Mouse (Mus musculus) intestine, embryonic 14.5 days (tissue): Measurements from ENCODE around the gene Plscr1. TPM values are rescaled to one million over a fixed set of nuclear protein-coding genes. Genes with fewer than 3 reads are reported as not detected.

Source experiments
- ATAC-seq: fragments of 200-750 bp; cut with Nextera tagmentation; replicated peaks from 2 replicates; pipeline ENCODE4 v1.8.0; 2017; ENCODE audit warnings: low read depth, moderate number of reproducible peaks, moderate TSS enrichment, moderate library complexity; ENCODE audit not compliant: low FRiP score, low TSS enrichment
- DNase-seq: peaks from one replicate; pipeline ENCODE4 v3.0.0-alpha.2; 2018; ENCODE audit warnings: low spot score
- H3K27ac ChIP-seq: fragments of 300-500 bp; sonication (generic); 2 replicates; pipeline ENCODE4 v1.5.1; 2014; ENCODE audit warnings: low read depth, mild to moderate bottlenecking, control low read depth
- H3K27me3 ChIP-seq: fragments of 300-500 bp; sonication (generic); replicated peaks from 2 replicates; pipeline ENCODE4 v1.6.1; 2014; ENCODE audit warnings: low read length, control low read depth; ENCODE audit not compliant: control insufficient read depth, insufficient read depth
- H3K36me3 ChIP-seq: fragments of 300-500 bp; sonication (generic); 2 replicates; pipeline ENCODE4 v1.6.1; 2014; ENCODE audit warnings: low read length, control low read depth; ENCODE audit not compliant: control insufficient read depth, insufficient read depth
- H3K4me1 ChIP-seq: fragments of 300-500 bp; sonication (generic); replicated peaks from 2 replicates; pipeline ENCODE4 v1.6.1; 2014; ENCODE audit warnings: low read length, control low read depth, mixed read lengths; ENCODE audit not compliant: control insufficient read depth, insufficient read depth
- H3K4me2 ChIP-seq: fragments of 300-500 bp; sonication (generic); 2 replicates; pipeline ENCODE4 v1.6.1; 2014; ENCODE audit warnings: low read length
- H3K4me3 ChIP-seq: fragments of 300-500 bp; sonication (generic); 2 replicates; pipeline ENCODE4 v1.5.1; 2014; ENCODE audit warnings: low read depth, low read length, control low read depth, mixed read lengths
- H3K9ac ChIP-seq: fragments of 300-500 bp; sonication (generic); 2 replicates; pipeline ENCODE4 v1.6.1; 2014; ENCODE audit warnings: mild to moderate bottlenecking, low read length
- H3K9me3 ChIP-seq: fragments of 300-500 bp; sonication (generic); 2 replicates; pipeline ENCODE4 v1.6.1; 2016; ENCODE audit warnings: low read length, control low read depth; ENCODE audit not compliant: control insufficient read depth
- WGBS: fragments of 180-500 bp; shearing (Covaris S2); extraction: QIAGEN DNeasy Blood & Tissue Kit; methylation state at CpG from one replicate; pipeline ENCODE4 v1.1.7; 2014; 5-methylcytosine and 5-hydroxymethylcytosine counted together
- polyA plus RNA-seq: library from polyadenylated mRNA; unstranded; fragments of >200 nt; fragmentation: Nextera tagmentation; extraction: Ambion mirVana; gene quantifications from 2 replicates; pipeline ENCODE4 v1.2.1, GENCODE M21; 2014

Plscr1 gene
- 68.3 and 68.8 TPM in 2 replicates for polyA plus RNA-seq

GRCm38 (mm10) chr9:92249447-92249852 lies at the start of gene Plscr1:
Gene Plscr1 (plus strand): TSS chr9:92249750.
- ATAC-seq, result no peak
- no peak for DNase-seq
- WGBS, result 41% methylated on average over 7 of the region's 7 CpGs

GRCm38 (mm10) chr9:92204397-92204796 lies 45.2 kb upstream of the Plscr1 start:
- 52% methylated on average over 2 of the region's 2 CpGs for WGBS
- H3K27me3 ChIP-seq, result no peaks in the 10 kb centered on the region
- no peaks in the 10 kb centered on the region for H3K36me3 ChIP-seq
- no peaks in the 10 kb centered on the region for H3K4me1 ChIP-seq
- H3K27ac ChIP-seq, result no peak overlapping the region
- no peak overlapping the region for H3K9ac ChIP-seq
- no peak overlapping the region for H3K4me2 ChIP-seq
- no peak overlapping the region for H3K4me3 ChIP-seq
- DNase-seq (no peak), ATAC-seq (no peak)
- H3K9me3 ChIP-seq, result no peaks in the 10 kb centered on the region

More at GRCm38 (mm10) chr9:92249447-92249852, at the start of gene Plscr1:
- Histone ChIP-seq H3K36me3 (no peaks in the 10 kb centered on the region), H3K27me3 (no peaks in the 10 kb centered on the region), H3K9me3 (no peaks in the 10 kb centered on the region), H3K27ac (peak within 1 kb of the TSS; percentile 90), H3K4me3 (peak within 1 kb of the TSS; percentile 57), H3K9ac (peak within 1 kb of the TSS; percentile 62), H3K4me2 (peak within 1 kb of the TSS; percentile 74), H3K4me1 (peaks cover 5% of the 10 kb centered on the region; the same call in 1 of the 2 replicates)

- no peak overlapping the region for H3K4me2 ChIP-seq
- 47% methylated on average over 4 of the region's 4 CpGs for WGBS
Observed at GRCm38 (mm10) chr9:92207307-92207706, 42.2 kb upstream of the Plscr1 start.

GRCm38 (mm10) chr9:92207757-92208156 lies 41.8 kb upstream of the Plscr1 start:
- H3K4me3 ChIP-seq, result no peak overlapping the region
- WGBS, result 77% methylated on average over 8 of the region's 8 CpGs
- H3K27ac ChIP-seq, result no peak overlapping the region
- H3K36me3 ChIP-seq, result no peaks in the 10 kb centered on the region
- no peak overlapping the region for H3K4me2 ChIP-seq
- ATAC-seq (no peak), DNase-seq (no peak)
- H3K27me3 ChIP-seq, result no peaks in the 10 kb centered on the region
- H3K9ac ChIP-seq, result no peak overlapping the region
- H3K9me3 ChIP-seq, result no peaks in the 10 kb centered on the region
- H3K4me1 ChIP-seq, result no peaks in the 10 kb centered on the region

More at GRCm38 (mm10) chr9:92207307-92207706, 42.2 kb upstream of the Plscr1 start:
- no peak overlapping the region for H3K4me3 ChIP-seq
- peak; percentile 65 for DNase-seq
- no peak for ATAC-seq
- H3K27me3 ChIP-seq, result no peaks in the 10 kb centered on the region
- H3K4me1 ChIP-seq, result no peaks in the 10 kb centered on the region
- H3K36me3 ChIP-seq, result no peaks in the 10 kb centered on the region
- H3K9me3 ChIP-seq, result no peaks in the 10 kb centered on the region
- no peak overlapping the region for H3K27ac ChIP-seq
- no peak overlapping the region for H3K9ac ChIP-seq

- no peak overlapping the region for H3K4me2 ChIP-seq
- H3K4me1 ChIP-seq, result no peaks in the 10 kb centered on the region
- no peaks in the 10 kb centered on the region for H3K27me3 ChIP-seq
- no peaks in the 10 kb centered on the region for H3K9me3 ChIP-seq
- no peak overlapping the region for H3K9ac ChIP-seq
- no peak for ATAC-seq
- 78% methylated on average over 3 of the region's 3 CpGs for WGBS
- no peak overlapping the region for H3K27ac ChIP-seq
- H3K4me3 ChIP-seq, result no peak overlapping the region
- no peaks in the 10 kb centered on the region for H3K36me3 ChIP-seq
- DNase-seq, result no peak
Observed at GRCm38 (mm10) chr9:92209850-92210249, 39.7 kb upstream of the Plscr1 start.

- 61% methylated on average over 7 of the region's 7 CpGs for WGBS
- no peak overlapping the region for H3K4me3 ChIP-seq
- H3K27me3 ChIP-seq, result no peaks in the 10 kb centered on the region
- DNase-seq (no peak), ATAC-seq (no peak)
- no peak overlapping the region for H3K9ac ChIP-seq
- no peaks in the 10 kb centered on the region for H3K9me3 ChIP-seq
- no peak overlapping the region for H3K4me2 ChIP-seq
- no peak overlapping the region for H3K27ac ChIP-seq
- H3K36me3 ChIP-seq, result no peaks in the 10 kb centered on the region
- H3K4me1 ChIP-seq, result no peaks in the 10 kb centered on the region
Observed at GRCm38 (mm10) chr9:92210386-92210967, 39.1 kb upstream of the Plscr1 start.

- Histone ChIP-seq H3K4me1 (no peaks in the 10 kb centered on the region), H3K36me3 (no peaks in the 10 kb centered on the region), H3K9me3 (no peaks in the 10 kb centered on the region), H3K4me2 (no peak overlapping the region), H3K27ac (no peak overlapping the region), H3K4me3 (no peak overlapping the region), H3K9ac (no peak overlapping the region), H3K27me3 (no peaks in the 10 kb centered on the region)
- ATAC-seq, result no peak
- WGBS, result 29% methylated on average over 3 of the region's 3 CpGs
- DNase-seq, result no peak
Observed at GRCm38 (mm10) chr9:92211048-92211447, 38.5 kb upstream of the Plscr1 start.

GRCm38 (mm10) chr9:92217484-92217883 lies 32.1 kb upstream of the Plscr1 start:
- ATAC-seq, result no peak
- H3K36me3 ChIP-seq, result no peaks in the 10 kb centered on the region
- no peaks in the 10 kb centered on the region for H3K4me1 ChIP-seq
- no peak for DNase-seq
- H3K9me3 ChIP-seq, result no peaks in the 10 kb centered on the region
- 66% methylated on average over 4 of the region's 4 CpGs for WGBS
- no peak overlapping the region for H3K4me3 ChIP-seq
- H3K27me3 ChIP-seq, result no peaks in the 10 kb centered on the region
- no peak overlapping the region for H3K4me2 ChIP-seq
- no peak overlapping the region for H3K27ac ChIP-seq
- H3K9ac ChIP-seq, result no peak overlapping the region

GRCm38 (mm10) chr9:92217896-92218295 lies 31.7 kb upstream of the Plscr1 start:
- Histone ChIP-seq H3K27me3 (no peaks in the 10 kb centered on the region), H3K4me3 (no peak overlapping the region), H3K36me3 (no peaks in the 10 kb centered on the region), H3K4me2 (no peak overlapping the region), H3K4me1 (no peaks in the 10 kb centered on the region), H3K9me3 (no peaks in the 10 kb centered on the region), H3K9ac (no peak overlapping the region), H3K27ac (no peak overlapping the region)
- WGBS, result 92% methylated on average over 2 of the region's 2 CpGs
- DNase-seq, result no peak
- ATAC-seq, result no peak
